Mouse (Mus musculus): Measurements from ENCODE around the gene Flot1. TPM values are rescaled to one million over a fixed set of nuclear protein-coding genes. Genes with fewer than 3 reads are reported as not detected.

The Flot1 gene
- total RNA-seq (2021): 100 to 1,000 TPM; 127 to 158 TPM
- long read RNA-seq, experiment 1, transcript Flot1-201 (13 exons, 1,825 nt): major isoform, 164 of 215 reads
- long read RNA-seq, experiment 1, partial matches to known transcripts: 32 of 215 reads
- long read RNA-seq, experiment 1, other reads (novel, unspliced or antisense): 17 of 215 reads
- long read RNA-seq, experiment 2, transcript Flot1-201 (13 exons, 1,825 nt): major isoform, 110 of 161 reads
- long read RNA-seq, experiment 2, partial matches to known transcripts: 29 of 161 reads
- long read RNA-seq, experiment 2, other reads (novel, unspliced or antisense): 22 of 161 reads

DNA sequence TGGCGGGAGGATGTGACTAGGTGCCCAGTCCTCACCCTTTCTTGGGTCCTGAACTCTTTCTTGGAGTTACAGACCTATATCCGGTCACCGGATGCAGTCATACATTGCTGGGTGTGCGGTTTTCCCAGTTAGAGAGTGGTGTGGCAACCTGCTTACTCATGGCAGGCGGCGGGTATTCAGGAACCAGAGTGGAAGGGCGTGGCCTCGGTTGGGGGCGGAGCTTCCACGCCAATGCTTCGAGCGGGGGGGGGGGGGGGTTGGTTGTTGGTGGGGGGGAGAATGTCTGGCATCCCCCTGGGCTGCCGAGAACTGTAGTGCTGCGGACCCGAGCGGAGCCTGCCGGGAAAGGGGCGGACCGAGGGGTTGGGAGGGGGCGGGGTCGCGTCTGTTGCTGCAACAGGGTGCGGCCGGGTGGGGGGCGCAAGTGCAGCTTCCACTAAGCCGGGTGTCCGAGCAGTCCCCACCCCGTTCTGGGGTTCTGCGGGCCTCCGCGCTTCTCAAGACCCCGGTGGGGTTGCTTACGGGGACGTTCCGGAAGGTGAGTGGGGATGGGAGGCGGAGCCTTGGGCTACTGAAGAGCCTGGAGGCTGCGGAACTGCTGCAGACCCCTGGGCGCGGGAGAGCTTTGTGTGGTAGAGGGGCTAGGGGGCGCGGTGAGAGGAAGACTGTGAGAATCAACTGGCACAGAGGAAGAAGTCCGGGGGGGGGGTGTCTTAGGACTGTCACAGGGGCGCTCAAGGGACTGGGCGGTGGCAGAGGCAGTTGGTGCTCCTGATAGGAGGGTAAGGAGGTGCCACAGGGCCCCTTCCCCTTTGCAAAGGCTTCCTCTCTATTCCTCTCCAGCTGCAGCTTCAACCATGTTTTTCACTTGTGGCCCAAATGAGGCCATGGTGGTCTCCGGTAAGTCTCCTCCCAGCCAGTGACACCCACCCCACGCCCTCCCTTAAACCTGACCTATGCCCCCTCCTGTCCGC, at the start of gene Flot1:
Gene Flot1, plus strand, starts transcription at position 267 of the 974 bp plus-strand sequence.
- peak; percentile 72 to 77 for DNase-seq (ENCODE audit: low spot score in 2 of 2)

DNA sequence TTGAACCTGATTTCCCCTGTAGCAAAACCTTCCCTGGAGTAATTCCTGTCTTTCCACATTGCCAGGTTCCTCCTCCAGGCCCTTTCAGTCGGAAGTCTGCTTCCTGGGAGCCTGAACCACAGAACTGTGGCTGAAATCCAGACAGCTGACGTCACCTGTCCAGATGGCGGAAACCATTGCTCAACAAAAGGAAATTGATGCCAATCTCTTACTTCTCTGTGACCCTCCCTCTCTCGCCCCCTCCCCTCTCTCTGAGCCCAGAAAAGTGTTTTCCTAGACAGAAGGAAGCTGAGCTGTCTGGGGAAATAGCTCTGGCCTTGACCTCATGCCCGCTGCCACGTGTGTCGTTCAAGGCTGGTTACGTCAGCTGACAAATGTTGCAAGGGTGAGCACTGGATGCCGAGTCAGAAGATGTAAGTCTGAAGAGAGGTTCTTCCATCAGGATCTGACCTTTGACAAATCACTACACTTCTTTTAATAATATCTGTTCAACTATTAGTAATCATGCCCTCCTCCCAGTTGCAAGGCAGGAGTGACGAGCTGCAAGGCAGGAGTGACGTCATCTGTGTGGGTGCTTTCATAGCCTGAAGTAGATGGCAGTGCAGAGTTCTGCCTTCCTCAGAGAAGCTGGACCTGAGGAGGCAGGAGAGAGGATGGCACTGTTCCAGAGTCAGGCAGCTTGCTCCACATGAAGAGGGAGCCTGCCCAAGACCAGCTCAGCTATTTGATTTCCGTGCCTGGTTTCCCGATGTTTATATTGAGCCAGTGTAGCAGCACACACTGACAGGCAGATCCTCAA, 46.0 kb upstream of the Flot1 start:
- peak; percentile 76 for DNase-seq (ENCODE audit: low spot score in 2 of 2)

DNA sequence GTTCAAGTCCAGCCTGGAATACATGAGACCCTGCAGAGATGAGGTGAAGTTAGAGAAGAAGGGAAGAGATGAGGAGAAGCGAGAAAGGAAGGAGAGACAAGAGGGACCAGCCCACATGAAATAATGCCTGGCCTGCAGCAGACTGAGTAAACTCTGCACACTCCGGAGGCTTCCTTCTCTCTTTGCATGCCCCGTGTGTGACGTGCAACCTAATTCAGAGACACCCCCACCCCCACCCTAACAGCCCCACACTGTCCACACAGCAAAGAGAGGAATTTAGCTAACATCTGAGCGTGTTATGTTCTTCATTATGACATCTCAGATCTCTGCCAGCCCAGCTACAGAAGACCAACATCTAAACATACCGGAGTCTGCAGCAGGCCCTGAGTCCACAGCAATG, 44.1 kb upstream of the Flot1 start:
- DNase-seq (ENCODE audit: low spot score in 2 of 2): no peak

DNA sequence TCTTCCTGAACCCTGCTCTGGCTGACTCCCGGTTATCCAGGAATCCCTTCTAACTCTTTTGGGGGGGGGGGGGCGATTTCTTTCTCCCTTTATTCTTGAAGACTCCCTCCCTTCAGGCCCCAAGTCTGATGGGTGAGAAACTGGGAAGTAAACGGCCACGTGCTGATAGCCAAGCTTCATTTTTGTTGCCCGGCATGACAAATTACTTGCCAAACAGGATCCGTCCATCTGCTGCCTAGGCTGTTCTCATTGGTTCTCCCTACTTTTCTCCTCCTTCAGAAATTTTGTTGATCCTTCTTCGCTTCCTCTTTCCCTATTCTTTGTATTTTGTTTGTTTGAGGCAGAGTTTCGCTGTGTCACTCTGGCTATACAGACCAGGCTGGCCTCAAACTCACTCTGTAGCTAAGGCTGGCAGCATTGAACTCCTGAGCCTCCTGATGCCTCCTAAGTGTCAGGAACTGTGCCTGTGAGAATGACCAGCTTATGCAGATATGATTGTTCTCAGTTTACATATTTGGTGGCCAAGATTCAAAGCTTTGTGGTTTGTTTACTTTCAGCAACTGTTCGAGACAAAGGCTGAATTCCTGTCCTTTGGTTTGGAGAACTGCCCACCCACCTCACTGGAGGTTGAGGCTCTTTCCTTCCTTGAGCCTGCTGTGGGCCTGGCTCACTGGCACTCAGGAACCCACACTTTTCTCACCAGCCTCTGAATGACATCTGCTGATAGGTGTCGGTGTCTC, 43.4 kb upstream of the Flot1 start:
- DNase-seq (ENCODE audit: low spot score in 2 of 2): no peak

DNA sequence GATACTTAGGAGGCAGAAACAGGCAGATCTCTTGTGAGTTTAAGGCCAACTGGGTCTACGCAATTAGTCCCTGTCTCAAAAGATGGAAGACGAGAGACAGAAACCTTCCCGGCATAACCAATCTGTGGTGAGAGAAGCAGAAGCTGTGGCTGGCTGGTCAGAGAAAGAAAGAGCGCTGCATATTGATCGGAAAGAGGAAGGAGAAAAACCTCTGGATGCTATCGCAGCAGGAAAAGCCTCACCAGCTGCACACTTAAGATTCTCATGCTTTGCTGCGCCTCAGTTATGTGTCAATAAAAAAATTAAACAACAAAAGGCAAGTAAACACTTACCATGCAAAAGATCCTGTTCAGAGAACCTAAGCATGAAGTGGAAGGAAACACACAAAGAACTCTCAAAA, 42.7 kb upstream of the Flot1 start:
- no peak for DNase-seq (ENCODE audit: low spot score in 2 of 2)

DNA sequence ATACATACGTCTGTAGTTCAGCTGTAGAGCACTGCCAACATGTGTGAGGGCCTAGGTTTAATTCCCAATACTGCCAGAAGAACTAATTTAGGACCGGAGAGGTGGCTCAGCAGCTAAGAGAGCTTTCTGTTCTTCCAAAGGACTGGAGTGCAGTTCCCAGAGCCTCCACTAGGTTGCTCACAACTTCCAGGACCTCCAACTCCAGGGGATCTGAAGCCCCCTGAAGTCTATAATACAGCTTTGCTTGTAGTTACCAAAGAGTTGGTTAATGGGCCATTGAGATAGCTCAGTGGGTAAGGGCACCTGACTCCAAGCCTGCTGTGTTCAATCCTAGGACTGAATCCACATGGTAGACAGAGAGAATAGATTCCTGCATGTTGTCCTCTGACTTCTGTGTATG, 40.6 kb upstream of the Flot1 start:
- DNase-seq (ENCODE audit: low spot score in 2 of 2): no peak

DNA sequence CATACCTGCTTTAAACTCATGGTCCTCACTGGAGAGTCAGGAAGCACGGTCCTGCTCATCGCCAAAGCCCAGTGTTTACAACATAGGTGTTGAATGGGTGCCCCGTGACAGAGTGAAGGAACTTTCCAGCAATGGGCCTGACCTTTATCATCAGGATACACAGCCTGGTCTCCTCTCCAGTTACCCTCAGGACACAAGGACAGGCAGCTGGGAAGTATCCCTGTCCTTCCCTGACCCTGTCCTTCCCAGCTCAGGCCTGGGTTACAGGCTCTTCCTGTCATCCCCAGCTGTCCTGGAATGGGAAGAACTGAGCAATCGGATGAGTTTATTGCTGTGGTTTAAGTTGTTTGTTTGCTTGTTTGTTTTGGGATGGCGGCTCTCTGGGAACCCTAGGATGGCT, 40.1 kb upstream of the Flot1 start:
- DNase-seq (ENCODE audit: low spot score in 2 of 2): no peak

DNA sequence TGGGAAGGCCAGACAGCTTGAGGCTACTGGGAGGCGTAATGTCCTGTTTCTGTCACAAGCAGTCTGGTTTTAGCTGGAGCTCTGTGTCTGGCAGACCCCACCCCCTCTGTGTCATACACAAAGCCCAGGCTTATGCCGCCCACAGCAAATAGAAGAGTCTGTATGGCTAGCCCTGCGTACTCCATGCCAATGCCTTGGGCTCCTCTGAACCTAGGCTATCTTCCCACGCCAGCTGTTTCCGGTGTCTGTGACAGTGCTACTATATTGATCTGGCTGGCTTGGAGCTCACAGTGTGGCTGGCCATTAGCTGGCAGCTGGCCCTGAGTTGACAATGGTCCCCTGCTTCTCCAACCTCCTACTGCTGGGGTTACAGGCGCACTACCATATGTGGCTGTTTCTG, 39.1 kb upstream of the Flot1 start:
- DNase-seq (ENCODE audit: low spot score in 2 of 2): no peak

DNA sequence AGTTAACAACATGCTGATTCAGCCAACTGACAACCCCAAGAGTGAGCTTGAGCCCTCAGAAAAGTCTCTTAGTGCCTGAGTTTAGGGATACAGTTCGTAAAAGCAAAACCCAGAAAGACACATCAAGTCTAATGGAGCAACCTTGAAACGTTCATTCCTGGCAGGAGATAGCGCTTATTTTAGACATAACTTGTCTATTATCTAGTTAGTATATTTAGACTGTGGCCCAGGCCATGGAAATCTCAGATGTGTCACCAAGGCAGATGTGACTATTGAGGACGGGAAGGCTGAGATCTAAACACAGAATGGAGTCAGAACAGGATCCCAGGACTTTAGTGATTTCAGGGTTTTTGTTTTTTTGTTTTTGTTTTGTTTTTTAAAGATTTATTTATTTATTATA, 37.9 kb upstream of the Flot1 start:
- no peak for DNase-seq (ENCODE audit: low spot score in 2 of 2)

DNA sequence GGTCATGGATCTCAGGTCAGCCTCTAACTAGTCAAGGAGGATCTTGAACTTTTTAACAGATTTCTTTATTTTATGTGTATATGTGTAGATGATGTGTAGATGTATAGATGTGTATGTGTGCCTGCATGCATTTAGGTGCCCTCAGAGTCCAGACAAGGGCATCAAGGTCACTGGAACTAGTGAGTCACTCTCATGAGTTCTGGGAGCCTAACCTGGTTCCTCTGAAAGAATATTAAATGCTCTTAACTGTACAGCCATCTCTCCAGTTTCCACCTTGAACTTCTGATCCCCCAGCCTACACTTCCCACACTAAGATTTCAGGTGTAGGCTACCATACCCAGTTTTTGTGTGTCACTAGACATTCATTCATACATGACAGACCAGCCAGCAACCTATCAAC, 35.5 kb upstream of the Flot1 start:
- no peak for DNase-seq (ENCODE audit: low spot score in 2 of 2)

DNA sequence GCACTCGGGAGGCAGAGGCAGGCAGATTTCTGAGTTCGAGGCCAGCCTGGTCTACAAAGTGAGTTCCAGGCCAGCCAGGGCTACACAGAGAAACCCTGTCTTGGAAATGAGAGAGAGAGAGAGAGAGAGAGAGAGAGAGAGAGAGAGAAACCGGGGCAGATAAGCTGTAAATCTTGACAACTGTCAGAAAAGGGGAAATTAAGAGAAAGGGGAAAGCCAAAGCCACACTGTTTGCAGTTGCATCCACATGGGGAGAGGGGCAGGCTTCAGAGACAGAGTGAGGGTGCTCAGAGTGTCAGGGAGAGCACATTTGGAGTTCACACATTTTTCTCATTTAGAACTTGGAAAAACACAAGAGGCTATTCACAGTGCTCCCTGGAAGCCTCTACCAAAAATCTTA, 35.0 kb upstream of the Flot1 start:
- DNase-seq (ENCODE audit: low spot score in 2 of 2): no peak

DNA sequence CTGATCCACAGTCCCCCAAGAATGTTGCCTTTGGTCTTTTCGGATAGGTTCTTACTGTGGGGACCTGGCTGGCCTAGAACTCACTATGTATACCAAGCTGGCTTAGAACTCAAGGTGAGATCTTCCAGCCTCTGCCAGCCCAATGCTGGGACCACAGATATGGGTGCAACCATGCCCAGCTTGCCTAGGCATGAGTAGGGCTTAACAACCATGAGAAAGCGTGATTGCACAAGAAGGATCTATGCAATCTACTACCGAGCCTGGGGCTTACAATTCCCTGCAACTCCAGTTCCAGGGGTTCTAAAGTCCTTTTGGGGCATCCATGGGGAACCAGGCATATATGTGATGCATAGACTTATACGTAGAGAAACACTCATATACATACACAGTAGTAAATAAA, 32.1 kb upstream of the Flot1 start:
- DNase-seq (ENCODE audit: low spot score in 2 of 2): no peak

DNA sequence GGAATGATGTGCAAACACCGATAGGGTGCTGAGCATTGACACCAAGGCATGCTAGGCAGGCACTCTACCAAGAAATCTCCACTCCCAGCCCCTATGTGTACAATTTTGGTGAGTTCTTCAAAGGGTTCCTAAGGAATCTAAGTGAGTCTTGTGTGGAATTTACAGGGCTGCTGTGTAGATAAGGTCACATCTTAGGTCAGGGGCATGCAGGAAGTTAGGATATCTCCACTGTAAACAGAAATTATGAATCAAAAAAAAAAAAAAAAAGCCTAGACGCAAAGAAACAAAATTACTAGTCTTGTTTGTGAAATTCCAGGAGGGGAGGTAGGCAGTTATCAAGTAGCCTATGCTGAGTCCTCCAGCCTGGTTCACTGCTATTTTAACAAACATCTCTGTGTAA, 30.2 kb upstream of the Flot1 start:
- DNase-seq (ENCODE audit: low spot score in 2 of 2): no peak

DNA sequence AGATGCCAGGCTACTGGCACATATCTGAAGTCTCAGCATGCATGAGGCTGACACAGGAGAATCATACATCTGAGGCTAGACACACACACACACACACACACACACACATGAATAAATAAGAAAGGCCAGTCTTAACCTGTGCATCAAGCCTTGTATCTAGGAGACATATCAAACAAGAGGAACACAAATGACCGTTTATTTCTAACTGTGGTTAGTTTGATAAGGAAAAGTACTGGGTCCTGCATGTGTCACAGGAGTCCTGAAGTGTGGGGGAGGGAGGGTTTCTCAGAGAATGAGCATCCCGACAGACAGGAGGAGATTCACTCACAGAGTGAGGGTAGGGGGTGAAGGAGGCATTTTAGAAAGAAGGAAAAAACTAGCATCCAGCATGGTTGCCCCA, 27.9 kb upstream of the Flot1 start:
- no peak for DNase-seq (ENCODE audit: low spot score in 2 of 2)

DNA sequence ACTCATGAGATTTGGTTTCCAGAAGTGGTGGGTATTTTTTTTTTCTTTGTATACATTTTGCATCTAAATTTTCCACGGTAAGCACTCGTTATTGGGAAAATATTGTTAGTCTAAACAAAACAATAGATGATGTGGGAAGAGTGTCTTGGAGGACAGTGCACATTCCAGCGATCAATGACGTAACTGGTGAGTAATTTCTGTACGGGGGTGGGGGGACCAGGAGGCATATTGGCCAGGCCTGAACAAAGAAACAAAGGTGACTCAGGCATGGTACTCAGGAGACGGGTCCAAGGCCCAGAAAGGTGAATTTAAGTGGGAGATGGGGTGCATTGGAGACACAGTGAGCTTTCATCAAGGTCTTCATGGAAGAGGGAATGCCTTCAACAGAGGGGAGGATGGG, 27.4 kb upstream of the Flot1 start:
- DNase-seq (ENCODE audit: low spot score in 2 of 2): no peak

DNA sequence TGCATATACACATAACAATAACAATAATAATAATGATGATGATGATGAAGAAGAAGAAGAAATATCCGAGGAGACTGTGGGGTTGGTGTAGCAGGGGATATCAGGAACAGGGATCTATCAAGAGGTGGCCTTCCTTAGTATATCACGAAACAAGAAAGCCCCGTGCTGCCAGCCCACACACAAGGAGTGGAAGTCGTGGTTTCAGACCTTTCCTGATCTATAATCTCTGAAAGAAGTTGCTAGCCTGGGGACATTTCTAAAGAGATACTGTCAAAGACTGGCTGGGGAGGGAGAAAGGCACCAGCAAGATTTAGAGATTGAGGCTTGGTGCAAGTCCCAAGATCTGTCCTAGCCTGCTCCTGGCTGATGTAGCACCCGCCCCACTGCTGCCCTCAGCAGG, 26.2 kb upstream of the Flot1 start:
- DNase-seq (ENCODE audit: low spot score in 2 of 2): no peak

DNA sequence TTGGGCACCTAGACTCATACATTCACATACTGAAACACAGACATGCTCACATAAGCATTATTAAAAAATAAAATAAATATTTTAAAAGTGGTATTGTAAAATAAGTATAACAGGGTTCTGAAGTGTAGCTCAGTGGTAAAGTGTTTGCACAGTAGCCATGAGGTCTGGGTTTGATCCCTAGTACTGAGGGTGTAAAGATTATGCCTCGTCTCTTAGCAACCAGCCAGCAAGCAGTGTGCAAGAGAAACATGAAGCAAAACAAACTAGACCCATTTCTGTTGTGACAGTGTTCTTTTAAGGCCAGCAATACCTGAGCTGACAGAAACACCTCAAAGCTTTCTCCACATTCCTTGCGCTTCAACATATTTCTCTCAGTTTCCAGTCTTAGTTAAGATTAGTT, 22.1 kb upstream of the Flot1 start:
- DNase-seq (ENCODE audit: low spot score in 2 of 2): no peak

DNA sequence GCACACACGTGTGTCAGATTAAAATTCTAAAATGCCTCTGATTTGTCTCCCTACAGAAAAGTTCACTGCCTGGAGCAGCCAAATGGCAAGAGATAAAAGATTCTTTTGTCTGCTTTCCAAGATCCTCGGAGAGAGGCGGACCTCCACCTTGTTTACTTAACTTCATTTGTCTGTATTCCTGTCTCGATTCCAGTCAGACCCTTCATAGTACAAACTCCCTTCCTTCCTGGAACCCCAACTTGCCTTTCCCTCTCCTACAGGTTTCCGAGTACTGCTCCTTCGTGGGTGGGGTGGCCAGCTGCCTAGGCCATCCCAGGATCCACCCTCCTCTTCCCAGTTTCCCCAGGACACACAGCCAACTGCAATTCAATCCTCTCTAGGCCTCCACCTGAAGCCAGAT, 20.0 kb upstream of the Flot1 start:
- no peak for DNase-seq (ENCODE audit: low spot score in 2 of 2)

DNA sequence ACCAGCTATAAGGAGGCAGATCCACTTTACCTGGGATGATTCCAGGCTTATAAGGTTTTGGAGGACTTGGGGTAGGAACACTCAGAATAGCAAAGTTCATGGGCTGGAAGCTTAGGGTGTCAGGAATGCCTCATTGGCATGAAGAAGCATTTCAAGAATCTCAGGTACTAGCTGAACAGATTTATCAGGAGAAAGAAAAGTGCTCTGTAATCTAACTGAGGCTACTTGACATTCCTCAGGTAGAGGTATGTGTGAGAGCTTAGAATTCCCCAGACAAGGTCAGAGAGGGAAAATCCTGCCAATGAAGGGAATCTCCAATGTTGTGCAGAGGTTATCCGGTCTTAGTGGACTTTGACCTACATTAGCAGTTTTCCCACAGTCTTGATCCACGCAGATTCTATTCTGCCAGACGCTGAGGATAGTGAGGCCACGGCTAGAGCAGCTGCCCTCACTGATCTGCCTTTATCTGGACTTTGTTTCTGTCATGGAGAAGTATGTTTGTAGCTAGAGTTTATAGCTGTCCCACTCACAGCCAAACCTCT, 19.1 kb upstream of the Flot1 start:
- no peak for DNase-seq (ENCODE audit: low spot score in 2 of 2)

DNA sequence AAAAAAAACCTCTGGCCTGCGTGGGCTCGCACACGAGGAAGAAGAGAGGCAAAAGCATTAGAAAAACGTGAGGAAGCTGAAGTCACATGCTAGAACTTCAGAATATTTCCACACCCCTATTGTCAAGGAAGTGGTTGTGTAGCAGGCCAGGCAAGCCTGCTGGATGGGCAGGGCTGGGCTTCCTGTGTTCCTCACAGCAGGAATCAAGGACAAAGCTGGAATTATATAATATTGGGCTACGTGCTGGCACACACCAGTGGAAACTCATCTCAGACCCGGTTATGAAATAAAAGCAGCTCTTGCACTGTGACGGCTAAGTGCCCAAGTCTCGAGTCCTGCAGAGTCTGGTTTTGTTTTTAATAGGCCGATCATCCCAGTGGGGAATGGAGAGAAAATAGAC, 15.0 kb upstream of the Flot1 start:
- DNase-seq (ENCODE audit: low spot score in 2 of 2): no peak

DNA sequence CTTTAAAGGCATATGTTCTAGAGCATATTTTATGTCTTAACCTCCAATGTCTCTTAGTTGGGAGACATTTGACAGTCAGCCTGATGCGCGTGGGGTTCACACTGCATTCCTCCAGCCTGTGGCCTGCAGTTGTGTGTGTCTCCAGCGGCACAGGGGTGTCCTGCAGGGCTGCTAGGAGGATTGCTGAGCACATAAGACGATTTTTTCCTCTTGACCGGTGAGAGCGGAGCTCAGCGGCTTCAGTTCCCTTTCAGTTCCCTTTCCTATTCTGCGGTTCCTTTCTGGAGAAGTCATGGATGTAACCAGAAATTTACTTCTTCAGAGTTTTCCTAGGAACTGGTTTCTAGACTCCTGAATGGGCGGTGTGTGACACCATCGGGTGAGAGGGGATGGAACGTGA, 13.6 kb upstream of the Flot1 start:
- DNase-seq (ENCODE audit: low spot score in 2 of 2): no peak

Measured in left cerebral cortex, adult 18-20 months (tissue).